Mouse (Mus musculus) gastrocnemius, adult 8-10 months (tissue): ENCODE measurements around the gene Hras. TPM values are rescaled to one million over a fixed set of nuclear protein-coding genes. Genes with fewer than 3 reads are reported as not detected.

Experiments
- DNase-seq, 2 experiments: peaks; one replicate each; pipeline ENCODE4 v3.0.0; 2022; ENCODE audit warnings: low spot score in 2 of 2
- total RNA-seq, 4 experiments: library from RNA; stranded (reverse); gene quantifications; 2 replicates each; pipeline ENCODE4 v1.2.4; 2022

Gene Hras
- 100 to 1,000 TPM; 112 to 158 (median 132) TPM for total RNA-seq

- peak; percentile 90 to 95 for DNase-seq
Observed at GRCm38 (mm10) chr7:141193948-141194347, at the start of gene Hras, which contains the start of gene Lrrc56. Gene Hras, minus strand, starts transcription at chr7:141194005. Gene Lrrc56, plus strand, starts transcription at chr7:141194157.

- DNase-seq: no peak
Observed at GRCm38 (mm10) chr7:141231551-141231950, 37.7 kb upstream of the Hras start.

- DNase-seq: no peak
Observed at GRCm38 (mm10) chr7:141231111-141231510, 37.3 kb upstream of the Hras start.

- no peak for DNase-seq
Observed at GRCm38 (mm10) chr7:141230570-141230969, 36.8 kb upstream of the Hras start.

GRCm38 (mm10) chr7:141229702-141230101, 35.9 kb upstream of the Hras start:
- DNase-seq: no peak

GRCm38 (mm10) chr7:141228279-141229067, 34.7 kb upstream of the Hras start, which contains the start of gene Phrf1:
Gene Phrf1, plus strand, starts transcription at chr7:141228784.
- DNase-seq: peak; percentile 79 to 80

GRCm38 (mm10) chr7:141227796-141228195, 34.0 kb upstream of the Hras start:
- DNase-seq: no peak

- no peak for DNase-seq
Observed at GRCm38 (mm10) chr7:141226535-141226934, 32.7 kb upstream of the Hras start.

- no peak for DNase-seq
Observed at GRCm38 (mm10) chr7:141222696-141223215, 29.0 kb upstream of the Hras start.

GRCm38 (mm10) chr7:141222126-141222467, 28.3 kb upstream of the Hras start:
- no peak for DNase-seq

GRCm38 (mm10) chr7:141221249-141222125, 27.7 kb upstream of the Hras start:
- DNase-seq: peak; percentile 90 to 96

GRCm38 (mm10) chr7:141220377-141220776, 26.6 kb upstream of the Hras start:
- DNase-seq: no peak

GRCm38 (mm10) chr7:141219558-141220099, 25.8 kb upstream of the Hras start:
- DNase-seq: no peak

- DNase-seq: no peak
Observed at GRCm38 (mm10) chr7:141218557-141219133, 24.8 kb upstream of the Hras start.

GRCm38 (mm10) chr7:141218141-141218540, 24.3 kb upstream of the Hras start:
- DNase-seq: no peak

- DNase-seq: no peak
Observed at GRCm38 (mm10) chr7:141217343-141218013, 23.7 kb upstream of the Hras start.

GRCm38 (mm10) chr7:141216894-141217293, 23.1 kb upstream of the Hras start:
- DNase-seq: no peak

- no peak for DNase-seq
Observed at GRCm38 (mm10) chr7:141215880-141216733, 22.3 kb upstream of the Hras start.

- DNase-seq: peak; percentile 69 to 75
Observed at GRCm38 (mm10) chr7:141215101-141215879, 21.5 kb upstream of the Hras start, which contains the start of gene Rassf7. Gene Rassf7, plus strand, starts transcription at chr7:141215860.
